Mouse (Mus musculus) embryonic facial prominence, embryonic 10.5 days (tissue): ENCODE measurements at regions not wholly inside any gene's neighbourhood (a gene's known extent, or its start where the extent isn't known, plus 50 kb on each side); places are given as distances from the start of the nearest gene placed in this dataset.

ENCODE experiments used
- DNase-seq: peaks from one replicate; pipeline ENCODE4 v3.0.0-alpha.2; 2017; ENCODE audit warnings: low spot score
- H3K27ac ChIP-seq: fragments of 300-500 bp; sonication (generic); replicated peaks from 2 replicates; pipeline ENCODE4 v1.5.1; 2016; ENCODE audit warnings: mild to moderate bottlenecking
- H3K27me3 ChIP-seq: fragments of 300-500 bp; sonication (generic); replicated peaks from 2 replicates; pipeline ENCODE4 v1.6.1; 2016; ENCODE audit warnings: low read depth, mild to moderate bottlenecking; ENCODE audit not compliant: poor library complexity, severe bottlenecking
- H3K36me3 ChIP-seq: fragments of 300-500 bp; sonication (generic); replicated peaks from 2 replicates; pipeline ENCODE4 v1.6.1; 2016; ENCODE audit warnings: mild to moderate bottlenecking, moderate library complexity
- H3K4me1 ChIP-seq: fragments of 300-500 bp; sonication (generic); 2 replicates; pipeline ENCODE4 v1.6.1; 2016
- H3K4me3 ChIP-seq: fragments of 300-500 bp; sonication (generic); 2 replicates; pipeline ENCODE4 v1.5.1; 2016; ENCODE audit warnings: mild to moderate bottlenecking, moderate library complexity
- H3K9me3 ChIP-seq: fragments of 300-500 bp; sonication (generic); 2 replicates; pipeline ENCODE4 v1.6.1; 2016; ENCODE audit warnings: mild to moderate bottlenecking
- WGBS: fragments of 180-500 bp; shearing (Covaris S2); methylation state at CpG from one replicate; pipeline ENCODE4 v1.1.7; 2016; 5-methylcytosine and 5-hydroxymethylcytosine counted together

DNA sequence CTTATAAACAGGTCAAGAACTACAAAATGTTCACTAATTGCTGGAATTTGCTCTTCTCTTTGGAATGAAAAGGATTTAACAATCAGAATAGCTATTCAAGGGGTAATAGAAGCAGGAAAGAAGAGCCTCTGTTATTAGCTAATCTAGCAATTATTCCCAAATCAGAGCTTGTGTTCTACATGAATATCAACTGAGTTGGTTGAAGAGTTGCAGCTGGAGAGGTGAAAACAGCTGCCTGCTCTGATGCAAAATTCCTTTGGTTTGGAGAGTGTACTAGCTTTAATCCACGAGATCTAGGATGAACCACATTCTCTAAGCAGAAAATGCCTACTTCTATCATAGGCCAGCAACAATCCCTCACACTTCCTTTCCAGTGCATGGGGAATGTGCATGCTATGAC, 674.8 kb downstream of the Gsdmc2 start:
- H3K4me1 ChIP-seq: peaks cover 11% of the 10 kb centered on the region
- no peaks in the 10 kb centered on the region for H3K36me3 ChIP-seq
- H3K4me3 ChIP-seq: no peak overlapping the region
- WGBS: 62% methylated on average over 1 of the region's 1 CpGs
- H3K27me3 ChIP-seq: no peaks in the 10 kb centered on the region
- no peak overlapping the region for H3K27ac ChIP-seq
- no peak for DNase-seq
- no peaks in the 10 kb centered on the region for H3K9me3 ChIP-seq

DNA sequence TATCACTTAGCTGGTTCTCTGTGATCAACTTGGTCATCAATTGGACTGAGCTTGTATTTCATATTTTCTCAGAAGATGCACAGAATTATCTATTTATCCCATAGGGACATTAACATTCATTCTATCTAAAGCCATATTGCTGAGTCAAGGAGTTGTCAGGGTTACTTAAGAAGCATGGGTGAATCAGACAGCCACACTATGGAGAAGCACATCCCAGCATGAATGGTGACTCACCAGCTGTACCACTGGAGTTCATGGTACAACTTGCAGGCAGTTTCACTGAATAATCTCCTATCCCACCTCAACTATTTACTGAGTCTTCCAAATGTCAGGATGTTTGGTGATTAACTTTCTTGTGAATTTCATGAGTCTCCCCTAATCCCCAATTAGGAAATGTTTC, 678.6 kb downstream of the Gsdmc2 start:
- no peak overlapping the region for H3K27ac ChIP-seq
- H3K36me3 ChIP-seq: no peaks in the 10 kb centered on the region
- no peak overlapping the region for H3K4me3 ChIP-seq
- no peak for DNase-seq
- H3K9me3 ChIP-seq: no peaks in the 10 kb centered on the region
- no peaks in the 10 kb centered on the region for H3K27me3 ChIP-seq
- H3K4me1 ChIP-seq: peaks cover 23% of the 10 kb centered on the region

DNA sequence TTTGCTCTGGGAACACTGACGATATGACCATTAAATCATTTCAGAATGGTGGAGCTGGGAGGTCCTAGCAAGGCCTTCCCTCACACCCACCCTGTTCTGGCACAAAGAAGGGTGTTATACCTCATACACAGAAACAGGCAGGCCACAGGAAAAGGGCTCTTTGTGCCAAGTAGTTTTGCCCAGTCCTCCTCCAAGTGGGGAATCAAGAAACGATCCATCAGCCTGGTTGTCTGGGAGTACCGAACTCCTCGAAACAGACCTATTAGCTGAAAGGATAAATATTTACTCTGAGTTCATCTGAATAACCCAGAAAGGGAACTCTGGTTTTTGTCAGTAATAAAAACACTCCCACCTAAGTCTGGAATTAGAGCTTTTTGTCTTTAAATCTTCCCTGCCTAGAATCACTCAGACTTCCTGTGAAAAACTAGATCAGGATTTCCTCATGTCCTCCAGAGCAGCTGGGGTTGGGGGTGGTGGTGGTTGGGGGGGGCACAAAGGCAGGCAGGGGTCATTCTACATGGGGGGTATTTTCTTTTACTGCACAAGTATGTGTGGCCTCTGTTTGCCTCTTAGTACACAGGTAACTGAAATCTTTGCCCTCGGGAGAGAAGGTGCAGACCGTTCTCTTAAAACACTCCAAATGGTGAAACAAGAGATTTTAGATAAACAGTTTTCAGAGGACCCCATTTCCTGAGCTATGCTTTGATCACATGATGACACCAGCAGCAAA, 681.3 kb downstream of the Gsdmc2 start:
- peak; percentile 34 for DNase-seq
- H3K27ac ChIP-seq: 0 out of 2 replicates have a peak overlapping the region, but pooled peaks have one; percentile 37
- no peaks in the 10 kb centered on the region for H3K27me3 ChIP-seq
- no peak overlapping the region for H3K4me3 ChIP-seq
- peaks cover 12% of the 10 kb centered on the region for H3K4me1 ChIP-seq
- WGBS: 36% methylated on average over 6 of the region's 6 CpGs
- H3K9me3 ChIP-seq: no peaks in the 10 kb centered on the region
- H3K36me3 ChIP-seq: no peaks in the 10 kb centered on the region

DNA sequence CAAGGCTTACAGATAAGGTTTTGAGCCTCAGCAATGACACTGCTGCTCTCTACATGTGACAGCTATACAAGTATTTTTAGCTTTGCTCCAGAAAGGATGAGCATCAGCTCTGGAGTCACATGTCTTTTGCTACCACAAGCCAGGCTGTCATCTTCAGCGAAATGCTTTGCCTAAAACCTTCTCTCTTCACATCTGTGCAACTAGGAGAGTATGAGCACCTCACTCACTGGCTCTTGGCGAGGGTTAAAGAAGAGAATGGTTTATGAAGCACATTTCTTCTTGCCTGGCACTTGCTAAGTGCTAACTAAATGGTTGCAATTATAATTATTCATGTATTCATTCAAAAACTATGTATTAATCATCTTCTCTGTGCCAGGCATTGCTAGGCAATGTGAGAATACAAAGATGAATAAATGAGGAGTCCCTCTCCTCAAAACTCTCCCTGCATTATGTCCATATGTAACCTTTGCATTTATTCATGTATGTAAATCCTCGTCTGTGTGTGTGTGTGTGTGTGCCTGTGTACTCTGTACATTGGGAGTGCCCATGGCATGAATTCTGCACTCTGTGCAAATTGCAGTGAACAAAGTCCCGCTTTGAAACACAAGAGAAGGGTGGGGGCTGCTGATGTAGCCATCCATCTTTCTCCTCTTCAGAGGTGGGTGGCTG, 682.0 kb downstream of the Gsdmc2 start:
- no peaks in the 10 kb centered on the region for H3K36me3 ChIP-seq
- peaks cover 12% of the 10 kb centered on the region for H3K4me1 ChIP-seq
- no peak overlapping the region for H3K4me3 ChIP-seq
- WGBS: 75% methylated on average over 4 of the region's 4 CpGs
- no peak for DNase-seq
- 0 out of 2 replicates have a peak overlapping the region, but pooled peaks have one; percentile 37 for H3K27ac ChIP-seq
- H3K9me3 ChIP-seq: no peaks in the 10 kb centered on the region
- no peaks in the 10 kb centered on the region for H3K27me3 ChIP-seq

DNA sequence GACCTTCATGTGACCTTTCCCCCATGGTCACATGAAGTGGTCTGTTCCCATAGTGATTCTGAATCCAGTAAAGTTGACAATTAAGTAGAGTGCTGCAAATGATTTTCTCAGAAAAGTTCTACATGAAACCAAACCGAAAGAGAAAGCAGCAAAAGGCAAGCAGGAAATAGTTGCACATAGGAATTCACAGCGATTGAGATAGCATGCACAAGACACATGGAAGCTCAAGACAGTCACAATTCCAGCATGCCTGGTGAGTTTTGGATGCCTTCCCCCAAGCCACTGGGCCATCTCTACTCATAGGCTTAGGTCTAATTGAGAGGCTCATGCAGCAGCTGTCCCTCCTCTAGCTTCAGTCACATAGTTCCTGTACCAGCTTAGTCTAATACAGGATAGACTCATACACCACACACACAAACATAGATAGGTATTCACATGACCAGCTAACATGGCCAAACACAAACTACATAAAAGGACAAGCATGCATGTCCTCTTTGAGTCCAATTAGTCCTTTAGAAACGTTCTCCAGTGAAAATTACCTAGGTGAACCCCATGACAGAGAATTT, 721.8 kb downstream of the Gsdmc2 start:
- Histone ChIP-seq H3K27ac (no peak overlapping the region), H3K4me1 (no peaks in the 10 kb centered on the region), H3K9me3 (no peaks in the 10 kb centered on the region), H3K27me3 (no peaks in the 10 kb centered on the region), H3K36me3 (no peaks in the 10 kb centered on the region), H3K4me3 (no peak overlapping the region)
- WGBS: 84% methylated on average over 3 of the region's 3 CpGs
- no peak for DNase-seq

DNA sequence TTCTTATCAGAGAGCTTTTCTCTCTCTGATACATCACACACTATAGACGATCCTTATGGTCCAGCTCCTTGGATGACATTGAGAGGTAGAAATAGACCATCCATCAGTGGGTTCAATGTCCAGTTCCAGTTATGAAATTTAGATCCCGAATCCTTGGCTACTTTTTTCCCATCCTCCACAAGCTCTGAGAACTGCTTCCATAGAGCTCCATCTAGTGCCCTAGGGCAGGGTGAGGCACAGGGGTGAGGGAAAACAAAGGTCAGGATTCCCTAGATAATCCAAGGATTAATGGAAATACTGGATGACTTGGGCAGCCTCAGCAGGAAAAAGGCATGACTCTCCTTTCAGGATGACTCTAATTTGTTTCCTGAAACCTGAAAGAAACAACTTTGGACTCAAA, 732.1 kb downstream of the Gsdmc2 start:
- H3K27ac ChIP-seq: no peak overlapping the region
- DNase-seq: no peak
- H3K9me3 ChIP-seq: no peaks in the 10 kb centered on the region
- H3K36me3 ChIP-seq: no peaks in the 10 kb centered on the region
- H3K4me1 ChIP-seq: no peaks in the 10 kb centered on the region
- H3K27me3 ChIP-seq: no peaks in the 10 kb centered on the region
- H3K4me3 ChIP-seq: no peak overlapping the region
- WGBS: 73% methylated on average over 2 of the region's 2 CpGs

DNA sequence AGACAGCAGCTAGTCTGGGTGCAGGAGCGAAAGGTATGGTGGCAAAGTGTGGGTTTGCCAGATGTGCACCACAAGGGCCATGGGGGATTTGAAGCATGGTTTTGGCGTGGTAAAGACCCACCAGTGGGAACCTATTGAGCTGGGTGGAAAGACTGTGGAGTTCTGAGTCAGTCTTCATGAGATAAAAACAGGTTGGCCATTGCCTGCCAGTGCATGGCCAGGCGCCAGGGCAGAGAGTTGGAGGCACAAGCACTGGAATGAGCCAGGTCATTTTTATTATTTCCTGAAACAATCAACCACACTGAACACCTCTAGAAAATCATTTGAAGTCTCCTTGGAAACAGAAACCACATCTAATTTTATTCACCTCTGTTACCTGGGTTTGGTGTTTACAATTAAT, 744.9 kb downstream of the Gsdmc2 start:
- H3K4me1 ChIP-seq: no peaks in the 10 kb centered on the region
- WGBS: 91% methylated on average over 3 of the region's 3 CpGs
- H3K4me3 ChIP-seq: no peak overlapping the region
- H3K27me3 ChIP-seq: no peaks in the 10 kb centered on the region
- H3K36me3 ChIP-seq: no peaks in the 10 kb centered on the region
- DNase-seq: no peak
- H3K9me3 ChIP-seq: 0 out of 2 replicates have a peak, but pooled peaks cover 2% of the 10 kb centered on the region
- H3K27ac ChIP-seq: no peak overlapping the region

DNA sequence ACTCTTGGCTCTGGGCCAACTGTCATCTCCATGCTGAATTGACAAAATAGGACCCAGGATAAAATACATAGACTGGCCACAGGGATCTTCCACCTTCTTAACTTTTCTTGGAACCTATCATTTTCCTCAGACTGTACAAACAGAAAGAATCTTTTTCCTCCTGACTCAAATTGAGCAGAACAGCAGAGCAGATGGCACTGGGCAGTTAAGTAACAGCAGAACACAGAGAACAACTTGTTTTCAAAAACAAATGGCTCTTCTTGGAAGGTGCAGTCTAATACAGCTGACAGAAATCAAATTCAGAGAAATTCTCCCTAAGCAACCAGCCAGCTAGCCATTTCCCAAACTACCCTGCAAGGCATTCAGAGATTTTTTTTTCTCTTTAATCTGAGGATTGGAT, 763.0 kb downstream of the Gsdmc2 start:
- DNase-seq: no peak
- Histone ChIP-seq H3K27me3 (no peaks in the 10 kb centered on the region), H3K9me3 (no peaks in the 10 kb centered on the region), H3K4me1 (no peaks in the 10 kb centered on the region), H3K4me3 (no peak overlapping the region), H3K27ac (no peak overlapping the region), H3K36me3 (no peaks in the 10 kb centered on the region)

DNA sequence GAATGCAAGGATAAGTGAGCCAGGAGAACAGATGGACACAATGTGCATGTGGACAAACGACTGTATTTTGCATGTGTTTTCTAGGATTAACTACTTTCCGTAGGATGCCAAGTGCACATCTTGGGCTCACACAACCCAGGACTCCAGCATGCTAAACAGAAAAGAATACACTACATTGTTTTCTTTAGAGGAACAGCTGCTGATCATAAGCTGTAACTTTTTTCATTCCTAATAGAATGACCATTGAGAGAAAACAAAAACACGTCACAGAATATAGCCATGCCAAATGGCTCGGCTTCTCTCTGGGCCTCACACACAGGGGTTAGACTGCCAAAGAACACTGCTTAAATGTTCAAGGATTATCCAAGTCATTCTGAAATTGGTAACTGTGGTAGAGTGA, 765.2 kb downstream of the Gsdmc2 start:
- H3K27ac ChIP-seq: no peak overlapping the region
- no peaks in the 10 kb centered on the region for H3K27me3 ChIP-seq
- WGBS: 82% methylated on average over 4 of the region's 4 CpGs
- DNase-seq: no peak
- H3K4me1 ChIP-seq: no peaks in the 10 kb centered on the region
- H3K4me3 ChIP-seq: no peak overlapping the region
- no peaks in the 10 kb centered on the region for H3K36me3 ChIP-seq
- no peaks in the 10 kb centered on the region for H3K9me3 ChIP-seq

DNA sequence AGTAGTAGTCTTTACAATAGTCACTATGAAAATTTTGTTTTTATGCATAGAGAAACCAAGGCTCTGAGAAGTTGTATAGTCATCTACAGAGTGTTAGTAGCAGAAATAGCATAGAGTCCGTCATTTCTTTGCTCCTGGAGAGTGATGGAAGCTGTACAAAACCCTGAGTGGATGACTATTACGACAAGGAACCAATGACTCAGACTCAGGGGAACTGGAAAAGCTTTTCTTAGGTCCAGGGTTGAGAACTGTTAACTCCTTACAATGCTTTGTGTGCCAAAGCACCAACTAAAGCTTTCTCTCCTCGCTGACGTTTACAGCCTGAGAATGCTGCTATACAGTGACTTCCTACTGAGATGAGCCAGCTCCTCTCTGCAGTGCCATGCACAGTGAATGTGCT, 773.1 kb downstream of the Gsdmc2 start:
- Histone ChIP-seq H3K27ac (no peak overlapping the region), H3K4me3 (no peak overlapping the region), H3K36me3 (no peaks in the 10 kb centered on the region), H3K27me3 (no peaks in the 10 kb centered on the region), H3K4me1 (no peaks in the 10 kb centered on the region), H3K9me3 (no peaks in the 10 kb centered on the region)
- DNase-seq: no peak
- 82% methylated on average over 4 of the region's 4 CpGs for WGBS

DNA sequence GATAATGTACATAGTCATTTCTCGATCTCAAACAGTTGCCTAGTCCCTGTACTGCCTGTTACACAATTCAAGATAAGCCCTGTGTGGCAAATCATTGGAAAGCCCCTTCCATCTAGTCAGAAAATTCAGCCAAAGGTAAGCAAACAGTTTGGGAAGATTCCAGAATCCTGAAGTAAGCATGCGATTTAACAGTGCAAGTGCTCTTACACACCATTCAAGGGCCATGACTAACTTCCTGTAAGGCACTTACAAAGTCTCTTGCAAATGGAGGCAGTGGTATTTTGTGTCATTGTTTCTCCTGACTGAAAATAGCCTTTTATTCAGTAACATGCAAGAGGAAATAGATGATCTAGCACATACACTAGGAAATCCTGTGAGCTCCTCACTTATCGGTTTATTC, 777.9 kb downstream of the Gsdmc2 start:
- no peaks in the 10 kb centered on the region for H3K4me1 ChIP-seq

DNA sequence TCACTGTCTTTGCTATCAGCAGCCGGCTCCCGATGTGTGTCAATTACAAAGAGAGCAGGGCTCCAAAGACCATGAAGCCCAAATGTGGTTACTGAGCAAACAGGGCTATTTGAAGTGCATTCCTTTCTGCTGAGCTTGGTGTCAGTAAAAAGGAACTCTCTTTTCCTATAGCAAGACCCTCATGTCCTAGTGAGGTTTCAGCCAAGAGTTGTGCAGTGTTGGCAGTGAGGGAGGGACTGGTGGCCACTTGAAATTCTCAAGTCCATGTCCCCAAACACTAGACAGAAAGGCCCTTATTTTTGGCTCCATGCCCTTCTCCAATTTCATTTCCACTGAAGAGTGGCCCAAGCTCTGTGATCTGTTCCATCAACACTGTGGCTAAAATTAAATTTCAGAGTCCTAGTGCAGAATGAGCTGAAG, 778.9 kb downstream of the Gsdmc2 start:
- no peak for DNase-seq
- no peaks in the 10 kb centered on the region for H3K4me1 ChIP-seq
- no peaks in the 10 kb centered on the region for H3K36me3 ChIP-seq
- no peak overlapping the region for H3K4me3 ChIP-seq
- no peaks in the 10 kb centered on the region for H3K27me3 ChIP-seq
- H3K9me3 ChIP-seq: no peaks in the 10 kb centered on the region
- no peak overlapping the region for H3K27ac ChIP-seq
- WGBS: 76% methylated on average over 2 of the region's 2 CpGs

More for the DNA sequence above, 777.9 kb downstream of the Gsdmc2 start:
- H3K9me3 ChIP-seq: no peaks in the 10 kb centered on the region
- no peaks in the 10 kb centered on the region for H3K36me3 ChIP-seq
- no peak for DNase-seq
- no peak overlapping the region for H3K27ac ChIP-seq
- H3K27me3 ChIP-seq: no peaks in the 10 kb centered on the region
- 91% methylated on average over 3 of the region's 3 CpGs for WGBS
- H3K4me3 ChIP-seq: no peak overlapping the region

DNA sequence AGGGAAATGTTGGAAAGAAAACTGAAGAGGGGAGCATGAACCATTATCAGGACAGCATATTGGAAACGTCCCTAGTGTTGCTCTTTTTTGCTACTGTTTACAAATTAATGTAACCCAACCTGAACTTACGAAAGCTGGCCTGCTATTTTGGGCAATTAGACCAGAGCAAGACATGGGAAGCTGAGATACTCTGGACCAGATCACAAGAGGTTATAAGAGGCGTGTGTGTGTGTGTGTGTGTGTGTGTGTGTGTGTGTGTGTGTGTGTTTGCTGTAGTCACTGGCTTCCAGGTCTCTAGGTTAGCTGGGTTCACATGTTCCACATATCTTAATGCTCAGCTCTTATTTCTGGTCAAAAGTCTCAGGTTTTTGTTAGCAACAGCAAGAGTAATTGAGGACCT, 783.1 kb downstream of the Gsdmc2 start:
- Histone ChIP-seq H3K27me3 (no peaks in the 10 kb centered on the region), H3K27ac (no peak overlapping the region), H3K4me1 (no peaks in the 10 kb centered on the region), H3K36me3 (no peaks in the 10 kb centered on the region), H3K4me3 (no peak overlapping the region), H3K9me3 (no peaks in the 10 kb centered on the region)
- no peak for DNase-seq
- WGBS: 64% methylated on average over 3 of the region's 3 CpGs
